Mouse (Mus musculus): ENCODE results near the gene Arhgef28. TPM values are rescaled to one million over a fixed set of nuclear protein-coding genes. Genes with fewer than 3 reads are reported as not detected.

The Arhgef28 gene
- polyA plus RNA-seq, 1 experiment from 2014 or later = 0.40 TPM

GRCm38 (mm10) chr13:98182330-98182729 is 23.9 kb downstream of the Arhgef28 start:
- 81% methylated on average over 11 of the region's 11 CpGs for WGBS (ENCODE audit: insufficient replicate concordance)
- Histone ChIP-seq H3K36me3 (no peaks in the 10 kb centered on the region), H3K4me1 (replicated peaks) (peaks cover 27% of the 10 kb centered on the region), H3K9me3 (replicated peaks) (no peaks in the 10 kb centered on the region), H3K4me2 (no peak overlapping the region), H3K9ac (no peak overlapping the region), H3K27ac (no peak overlapping the region), H3K27me3 (0 out of 2 replicates have a peak, but pooled peaks cover 3% of the 10 kb centered on the region), H3K4me3 (replicated peaks) (no peak overlapping the region)
- no peak for DNase-seq
- ATAC-seq (ENCODE audit: low read depth) = no peak

GRCm38 (mm10) chr13:98180636-98181035 is 25.6 kb downstream of the Arhgef28 start:
- peaks cover 13% of the 10 kb centered on the region for H3K4me1 ChIP-seq (replicated peaks)
- no peaks in the 10 kb centered on the region for H3K9me3 ChIP-seq (replicated peaks)
- H3K4me3 ChIP-seq (replicated peaks) = no peak overlapping the region
- H3K27me3 ChIP-seq = 0 out of 2 replicates have a peak, but pooled peaks cover 3% of the 10 kb centered on the region
- H3K9ac ChIP-seq = no peak overlapping the region
- no peaks in the 10 kb centered on the region for H3K36me3 ChIP-seq
- ATAC-seq (ENCODE audit: low read depth) = no peak
- no peak for DNase-seq
- no peak overlapping the region for H3K4me2 ChIP-seq
- 68% methylated on average over 8 of the region's 8 CpGs for WGBS (ENCODE audit: insufficient replicate concordance)
- no peak overlapping the region for H3K27ac ChIP-seq

GRCm38 (mm10) chr13:98175323-98176007 is 30.8 kb downstream of the Arhgef28 start:
- H3K4me1 ChIP-seq (replicated peaks) = no peaks in the 10 kb centered on the region
- no peak overlapping the region for H3K27ac ChIP-seq
- H3K4me3 ChIP-seq (replicated peaks) = no peak overlapping the region
- no peaks in the 10 kb centered on the region for H3K9me3 ChIP-seq (replicated peaks)
- ATAC-seq (ENCODE audit: low read depth) = no peak
- no peak overlapping the region for H3K4me2 ChIP-seq
- H3K27me3 ChIP-seq = no peaks in the 10 kb centered on the region
- H3K36me3 ChIP-seq = no peaks in the 10 kb centered on the region
- no peak overlapping the region for H3K9ac ChIP-seq
- WGBS (ENCODE audit: insufficient replicate concordance) = 64% methylated on average over 10 of the region's 10 CpGs
- no peak for DNase-seq

- ATAC-seq (ENCODE audit: low read depth) (no peak), DNase-seq (no peak)
- H3K4me3 ChIP-seq (replicated peaks) = no peak overlapping the region
- H3K27me3 ChIP-seq = no peaks in the 10 kb centered on the region
- no peak overlapping the region for H3K4me2 ChIP-seq
- H3K9me3 ChIP-seq (replicated peaks) = no peaks in the 10 kb centered on the region
- H3K4me1 ChIP-seq (replicated peaks) = no peaks in the 10 kb centered on the region
- H3K36me3 ChIP-seq = no peaks in the 10 kb centered on the region
- H3K9ac ChIP-seq = no peak overlapping the region
- WGBS (ENCODE audit: insufficient replicate concordance) = 61% methylated on average over 6 of the region's 6 CpGs
- H3K27ac ChIP-seq = no peak overlapping the region
Observed at GRCm38 (mm10) chr13:98173008-98173407, 33.2 kb downstream of the Arhgef28 start.

- no peaks in the 10 kb centered on the region for H3K9me3 ChIP-seq (replicated peaks)
- ATAC-seq (ENCODE audit: low read depth) (no peak), DNase-seq (no peak)
- no peak overlapping the region for H3K27ac ChIP-seq
- H3K4me1 ChIP-seq (replicated peaks) = no peaks in the 10 kb centered on the region
- WGBS (ENCODE audit: insufficient replicate concordance) = 73% methylated on average over 11 of the region's 11 CpGs
- H3K27me3 ChIP-seq = no peaks in the 10 kb centered on the region
- no peak overlapping the region for H3K4me2 ChIP-seq
- H3K4me3 ChIP-seq (replicated peaks) = no peak overlapping the region
- H3K9ac ChIP-seq = no peak overlapping the region
- no peaks in the 10 kb centered on the region for H3K36me3 ChIP-seq
Observed at GRCm38 (mm10) chr13:98172365-98172764, 33.9 kb downstream of the Arhgef28 start.

- H3K4me3 ChIP-seq (replicated peaks) = no peak overlapping the region
- no peaks in the 10 kb centered on the region for H3K36me3 ChIP-seq
- H3K9ac ChIP-seq = no peak overlapping the region
- 80% methylated on average over 4 of the region's 4 CpGs for WGBS (ENCODE audit: insufficient replicate concordance)
- H3K27me3 ChIP-seq = no peaks in the 10 kb centered on the region
- no peak overlapping the region for H3K27ac ChIP-seq
- no peaks in the 10 kb centered on the region for H3K4me1 ChIP-seq (replicated peaks)
- ATAC-seq (ENCODE audit: low read depth) = no peak
- no peaks in the 10 kb centered on the region for H3K9me3 ChIP-seq (replicated peaks)
- no peak overlapping the region for H3K4me2 ChIP-seq
- DNase-seq = no peak
Observed at GRCm38 (mm10) chr13:98171706-98172105, 34.5 kb downstream of the Arhgef28 start.

- H3K4me3 ChIP-seq (replicated peaks) = no peak overlapping the region
- no peak overlapping the region for H3K9ac ChIP-seq
- no peak for ATAC-seq (ENCODE audit: low read depth)
- no peak overlapping the region for H3K27ac ChIP-seq
- no peaks in the 10 kb centered on the region for H3K4me1 ChIP-seq (replicated peaks)
- no peaks in the 10 kb centered on the region for H3K27me3 ChIP-seq
- 78% methylated on average over 12 of the region's 12 CpGs for WGBS (ENCODE audit: insufficient replicate concordance)
- no peak for DNase-seq
- no peaks in the 10 kb centered on the region for H3K36me3 ChIP-seq
- no peaks in the 10 kb centered on the region for H3K9me3 ChIP-seq (replicated peaks)
- no peak overlapping the region for H3K4me2 ChIP-seq
Observed at GRCm38 (mm10) chr13:98171257-98171656, 35.0 kb downstream of the Arhgef28 start.

GRCm38 (mm10) chr13:98164878-98165277 is 41.4 kb downstream of the Arhgef28 start:
- ATAC-seq (ENCODE audit: low read depth) (no peak), DNase-seq (no peak)
- Histone ChIP-seq H3K4me2 (no peak overlapping the region), H3K4me3 (replicated peaks) (no peak overlapping the region), H3K4me1 (replicated peaks) (no peaks in the 10 kb centered on the region), H3K9me3 (replicated peaks) (no peaks in the 10 kb centered on the region), H3K27me3 (0 out of 2 replicates have a peak, but pooled peaks cover 10% of the 10 kb centered on the region), H3K36me3 (no peaks in the 10 kb centered on the region), H3K9ac (no peak overlapping the region), H3K27ac (no peak overlapping the region)
- 76% methylated on average over 6 of the region's 6 CpGs for WGBS (ENCODE audit: insufficient replicate concordance)

GRCm38 (mm10) chr13:98161496-98161895 is 44.7 kb downstream of the Arhgef28 start:
- DNase-seq = no peak
- ATAC-seq (ENCODE audit: low read depth) = no peak
- no peaks in the 10 kb centered on the region for H3K4me1 ChIP-seq (replicated peaks)
- WGBS (ENCODE audit: insufficient replicate concordance) = 73% methylated on average over 8 of the region's 8 CpGs
- H3K27me3 ChIP-seq = 0 out of 2 replicates have a peak, but pooled peaks cover 10% of the 10 kb centered on the region
- no peak overlapping the region for H3K9ac ChIP-seq
- no peaks in the 10 kb centered on the region for H3K36me3 ChIP-seq
- no peaks in the 10 kb centered on the region for H3K9me3 ChIP-seq (replicated peaks)
- no peak overlapping the region for H3K4me2 ChIP-seq
- H3K27ac ChIP-seq = no peak overlapping the region
- no peak overlapping the region for H3K4me3 ChIP-seq (replicated peaks)

- no peak overlapping the region for H3K27ac ChIP-seq
- H3K4me2 ChIP-seq = no peak overlapping the region
- H3K4me3 ChIP-seq (replicated peaks) = no peak overlapping the region
- no peaks in the 10 kb centered on the region for H3K36me3 ChIP-seq
- DNase-seq (no peak), ATAC-seq (ENCODE audit: low read depth) (no peak)
- no peak overlapping the region for H3K9ac ChIP-seq
- H3K9me3 ChIP-seq (replicated peaks) = no peaks in the 10 kb centered on the region
- H3K4me1 ChIP-seq (replicated peaks) = no peaks in the 10 kb centered on the region
- 66% methylated on average over 7 of the region's 7 CpGs for WGBS (ENCODE audit: insufficient replicate concordance)
- H3K27me3 ChIP-seq = 0 out of 2 replicates have a peak, but pooled peaks cover 3% of the 10 kb centered on the region
Observed at GRCm38 (mm10) chr13:98156656-98157055, 49.6 kb downstream of the Arhgef28 start.

GRCm38 (mm10) chr13:98152759-98153158 is 53.5 kb downstream of the Arhgef28 start:
- Histone ChIP-seq H3K4me3 (replicated peaks) (no peak overlapping the region), H3K9me3 (replicated peaks) (no peaks in the 10 kb centered on the region)
- WGBS (ENCODE audit: insufficient replicate concordance) = 65% methylated on average over 8 of the region's 8 CpGs

GRCm38 (mm10) chr13:98147532-98147931 is 58.7 kb downstream of the Arhgef28 start:
- whole genome bisulfite sequencing (ENCODE audit: insufficient replicate concordance) = 83% methylated on average over 5 of the region's 5 CpGs

More at GRCm38 (mm10) chr13:98152759-98153158, 53.5 kb downstream of the Arhgef28 start:
- Histone ChIP-seq H3K9ac (no peak overlapping the region), H3K27me3 (no peaks in the 10 kb centered on the region), H3K36me3 (no peaks in the 10 kb centered on the region), H3K27ac (no peak overlapping the region), H3K4me1 (replicated peaks) (no peaks in the 10 kb centered on the region), H3K4me2 (no peak overlapping the region)
- ATAC-seq (ENCODE audit: low read depth) (no peak), DNase-seq (no peak)

More at GRCm38 (mm10) chr13:98147532-98147931, 58.7 kb downstream of the Arhgef28 start:
- Histone ChIP-seq H3K9me3 (replicated peaks) (no peaks in the 10 kb centered on the region), H3K9ac (no peak overlapping the region), H3K27ac (no peak overlapping the region), H3K36me3 (no peaks in the 10 kb centered on the region), H3K4me2 (no peak overlapping the region), H3K4me3 (replicated peaks) (no peak overlapping the region), H3K27me3 (no peaks in the 10 kb centered on the region), H3K4me1 (replicated peaks) (no peaks in the 10 kb centered on the region)
- ATAC-seq (ENCODE audit: low read depth) (no peak), DNase-seq (no peak)

All from liver, embryonic 13.5 days (tissue).